18 mouse cellular contexts compared by ENCODE assay signal in the genomic region with DNA sequence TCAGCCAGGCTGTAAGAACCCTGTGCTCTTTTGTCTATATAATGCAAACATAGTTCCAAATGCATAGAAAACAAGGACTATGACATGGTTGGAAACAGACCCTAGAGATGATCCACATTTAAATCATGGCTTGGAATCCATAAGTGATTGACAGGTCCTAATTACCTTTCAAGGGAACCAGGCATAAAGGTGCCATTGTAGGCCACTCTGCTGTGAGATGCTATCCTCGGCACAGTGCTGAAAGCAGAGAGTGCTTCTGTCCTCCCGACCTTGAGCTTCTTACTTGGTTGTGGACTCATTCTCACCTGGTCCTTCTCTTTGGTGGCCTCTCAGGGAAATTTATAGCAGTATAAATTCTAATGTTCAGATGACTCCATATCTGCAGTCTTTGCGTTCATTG. TPM values are rescaled to one million over a fixed set of nuclear protein-coding genes. Genes with fewer than 3 reads are reported as not detected.
"Had no signal": no experiment of that assay in that cellular context is flagged by ENCODE, and none has a peak within 500 bp of the region (broad histone marks: within the 10 kb centered on the region; RNA-seq: fewer than 3 reads in every experiment).

No protein-coding gene starts in this region.

- ATAC-seq: liver, postnatal 0 days; lung, postnatal 0 days had no signal

- DNase-seq: kidney, adult 9 months; kidney, postnatal 14 days; kidney, postnatal 4 days; left cerebral cortex, postnatal 4 days; liver, postnatal 0 days; lung, embryonic 14.5 days; right cerebral cortex, postnatal 25 days; spleen, adult 18-20 months; thymus, adult 18-20 months; thymus, postnatal 36 days had no signal

- H3K4me2 ChIP-seq: limb, embryonic 12.5 days; limb, embryonic 15.5 days; liver, embryonic 11.5 days; lung, embryonic 14.5 days; midbrain, embryonic 12.5 days had no signal

- H3K27ac ChIP-seq: limb, embryonic 12.5 days; limb, embryonic 15.5 days; liver, embryonic 14.5 days; macrophage; midbrain, embryonic 12.5 days had no signal

- H3K9me3 ChIP-seq: limb, embryonic 15.5 days had no signal

- H3K27me3 ChIP-seq: limb, embryonic 12.5 days; limb, embryonic 15.5 days; midbrain, embryonic 12.5 days had no signal

- H3K4me3 ChIP-seq: limb, embryonic 12.5 days; limb, embryonic 15.5 days; midbrain, embryonic 12.5 days had no signal

- H3K9ac ChIP-seq: limb, embryonic 12.5 days; limb, embryonic 15.5 days; liver, embryonic 14.5 days; liver, postnatal 0 days; lung, embryonic 14.5 days; midbrain, embryonic 12.5 days had no signal

RNA-seq across cellular contexts. Expression of a gene that starts 46.6 kb away (rescaled TPM):
- total RNA-seq: neutrophil, adult 5-6 weeks had no signal
- polyA plus RNA-seq: macrophage had no signal
